8 mouse cellular contexts compared by ENCODE assay signal in genomic region chr8:107435421-107435961, GRCm38 (mm10). TPM values are rescaled to one million over a fixed set of nuclear protein-coding genes. Genes with fewer than 3 reads are reported as not detected.
DNase-seq lines count a peak whose midpoint lies in the region; ATAC-seq and TF ChIP-seq lines count a peak whose summit lies in the region.

No protein-coding gene starts in this region.

- ATAC-seq in granulocyte monocyte progenitor cell, adult 5-6 weeks (replicated peaks; ENCODE audit: poor library complexity, severe bottlenecking), result peak; percentile 68
- peak; percentile 49 for ATAC-seq in megakaryocyte, adult 5-6 weeks (ENCODE audit: poor library complexity, severe bottlenecking)

- H3K4me3 ChIP-seq in gastrocnemius, adult 2 months, result peak overlapping the region; percentile 92
- H3K4me3 ChIP-seq in E14TG2a.4 (replicated peaks; ENCODE audit: low read length), result peak overlapping the region; percentile 94

- H3K27ac ChIP-seq in gastrocnemius, adult 2 months, result peak overlapping the region; percentile 91; the same call in 1 of the 2 replicates

- no peaks in the 10 kb centered on the region for H3K9me3 ChIP-seq in E14TG2a.4 (ENCODE audit: low read length)

- DNase-seq in gastrocnemius, adult 2 months, result no peak
- no peak for DNase-seq in gastrocnemius, postnatal 10 days
- no peak for DNase-seq in right cerebral cortex, adult 18-20 months
- no peak for DNase-seq in urinary bladder, postnatal 36 days (ENCODE audit: low spot score in 2 of 2)
- DNase-seq in cerebellum, adult 8-10 months, result no peak

- peaks cover 38% of the 10 kb centered on the region for H3K4me1 ChIP-seq in E14TG2a.4 (replicated peaks; ENCODE audit: low read depth, low read length)

- 0 out of 2 replicates have a peak, but pooled peaks cover 5% of the 10 kb centered on the region for H3K27me3 ChIP-seq in E14TG2a.4 (ENCODE audit: insufficient read depth, low read length)

- 0 out of 2 replicates have a peak, but pooled peaks cover 6% of the 10 kb centered on the region for H3K36me3 ChIP-seq in E14TG2a.4 (ENCODE audit: insufficient read depth, low read length)

- intact Hi-C loops in gastrocnemius, adult 2 months (cut with DNase I), result no loop called here

- TF ChIP-seq CTCF in gastrocnemius, adult 2 months (IDR thresholded peaks at IDR 0.05), result no peak
- no peak for TF ChIP-seq CTCF in E14TG2a.4 (conservative IDR thresholded peaks at IDR 0.05; ENCODE audit: low read length)

RNA-seq across cellular contexts. Expression of gene Wwp2, which starts 0.7 kb away (rescaled TPM):
- total RNA-seq in gastrocnemius, adult 2 months (2021), result 10 to 100 TPM; 15.0 to 16.9 TPM
- 10 to 100 TPM; 15.2 to 23.4 TPM for total RNA-seq in gastrocnemius, postnatal 10 days (2021)
- 48.3 and 55.4 TPM in 2 replicates for total RNA-seq in granulocyte monocyte progenitor cell, adult 5-6 weeks (2014; fragmentation: Nextera tagmentation)
- 51.4 and 73.0 TPM in 2 replicates for total RNA-seq in granulocyte monocyte progenitor cell, adult 5-6 weeks (2017)
- total RNA-seq in megakaryocyte, adult 5-6 weeks (2015), result 37.4 and 50.0 TPM in 2 replicates
- 55.5 and 74.5 TPM in 2 replicates for total RNA-seq in megakaryocyte, adult 5-6 weeks (2017)

RNA-seq across cellular contexts. Expression of gene Nob1, which starts 10.6 kb away (rescaled TPM):
- total RNA-seq in gastrocnemius, adult 2 months (2021), result 10 to 100 TPM; 25.5 to 26.1 TPM
- 10 to 100 TPM; 21.2 to 22.5 TPM for total RNA-seq in gastrocnemius, postnatal 10 days (2021)
- 51.1 and 73.0 TPM in 2 replicates for total RNA-seq in granulocyte monocyte progenitor cell, adult 5-6 weeks (2014; fragmentation: Nextera tagmentation)
- 47.2 and 49.8 TPM in 2 replicates for total RNA-seq in granulocyte monocyte progenitor cell, adult 5-6 weeks (2017)
- total RNA-seq in megakaryocyte, adult 5-6 weeks (2015), result 16.1 and 16.2 TPM in 2 replicates
- total RNA-seq in megakaryocyte, adult 5-6 weeks (2017), result 8.7 and 12.6 TPM in 2 replicates

RNA-seq across cellular contexts. Expression of gene Nqo1, which starts 32.5 kb away (rescaled TPM):
- total RNA-seq in gastrocnemius, adult 2 months (2021), result 10 to 100 TPM; 25.5 to 30.5 TPM
- 1 to 10 TPM; 2.9 to 3.4 TPM for total RNA-seq in gastrocnemius, postnatal 10 days (2021)
- total RNA-seq in granulocyte monocyte progenitor cell, adult 5-6 weeks (2014; fragmentation: Nextera tagmentation), result 4.3 TPM in 1 of 2 replicates, not detected in the other
- 0.52 and 1.2 TPM in 2 replicates for total RNA-seq in granulocyte monocyte progenitor cell, adult 5-6 weeks (2017)
- 1.6 and 2.0 TPM in 2 replicates for total RNA-seq in megakaryocyte, adult 5-6 weeks (2015)
- total RNA-seq in megakaryocyte, adult 5-6 weeks (2017), result 1.7 and 2.4 TPM in 2 replicates

Comparison
In these comparisons a context has a peak if more than half of its experiments do, and no peak if none do; other contexts are left out.
1. RNA of gene Nqo1, which starts 32.5 kb away (total RNA-seq): 25.5 to 30.5 TPM in gastrocnemius, adult 2 months; 0.52 to 4.3 TPM in granulocyte monocyte progenitor cell, adult 5-6 weeks, 2.9 to 3.4 TPM in gastrocnemius, postnatal 10 days and 1.6 to 2.4 TPM in megakaryocyte, adult 5-6 weeks; every median in the first group is over 4 times any median in the second.